Mouse (Mus musculus): ENCODE measurements around the gene Creb5. TPM values are rescaled to one million over a fixed set of nuclear protein-coding genes. Genes with fewer than 3 reads are reported as not detected.
"Not testable (repeated sequence)": the region's sequence is repeated elsewhere in the genome, so short reads cannot be mapped to it uniquely, and the experiment has no call there.

The Creb5 gene
- total RNA-seq, 2 experiments from 2014 or later = 0.84 TPM; not detected in 1

GRCm38 (mm10) chr6:53402551-53402950 lies 115.5 kb downstream of the Creb5 start:
- not testable (repeated sequence) for ATAC-seq (replicated peaks; ENCODE audit: low FRiP score, poor library complexity, severe bottlenecking)

GRCm38 (mm10) chr6:53409183-53409582 lies 122.1 kb downstream of the Creb5 start:
- no peak for ATAC-seq (replicated peaks; ENCODE audit: low FRiP score, poor library complexity, severe bottlenecking)

GRCm38 (mm10) chr6:53421345-53421744 lies 134.3 kb downstream of the Creb5 start:
- ATAC-seq (replicated peaks; ENCODE audit: low FRiP score, poor library complexity, severe bottlenecking) = no peak

GRCm38 (mm10) chr6:53429368-53429767 lies 142.3 kb downstream of the Creb5 start:
- no peak for ATAC-seq (replicated peaks; ENCODE audit: low FRiP score, poor library complexity, severe bottlenecking)

- ATAC-seq (replicated peaks; ENCODE audit: low FRiP score, poor library complexity, severe bottlenecking) = no peak
Observed at GRCm38 (mm10) chr6:53429891-53430290, 142.8 kb downstream of the Creb5 start.

GRCm38 (mm10) chr6:53445862-53446460 lies 158.9 kb downstream of the Creb5 start:
- no peak for ATAC-seq (replicated peaks; ENCODE audit: low FRiP score, poor library complexity, severe bottlenecking)

- no peak for ATAC-seq (replicated peaks; ENCODE audit: low FRiP score, poor library complexity, severe bottlenecking)
Observed at GRCm38 (mm10) chr6:53447479-53447878, 160.4 kb downstream of the Creb5 start.

GRCm38 (mm10) chr6:53448317-53448870 lies 161.3 kb downstream of the Creb5 start:
- no peak for ATAC-seq (replicated peaks; ENCODE audit: low FRiP score, poor library complexity, severe bottlenecking)

- ATAC-seq (replicated peaks; ENCODE audit: low FRiP score, poor library complexity, severe bottlenecking) = no peak
Observed at GRCm38 (mm10) chr6:53449437-53450173, 162.5 kb downstream of the Creb5 start.

GRCm38 (mm10) chr6:53450494-53450893 lies 163.4 kb downstream of the Creb5 start:
- ATAC-seq (replicated peaks; ENCODE audit: low FRiP score, poor library complexity, severe bottlenecking) = no peak

GRCm38 (mm10) chr6:53452240-53452639 lies 165.2 kb downstream of the Creb5 start:
- no peak for ATAC-seq (replicated peaks; ENCODE audit: low FRiP score, poor library complexity, severe bottlenecking)

GRCm38 (mm10) chr6:53455442-53455841 lies 168.4 kb downstream of the Creb5 start:
- ATAC-seq (replicated peaks; ENCODE audit: low FRiP score, poor library complexity, severe bottlenecking) = no peak

GRCm38 (mm10) chr6:53456111-53456510 lies 169.0 kb downstream of the Creb5 start:
- no peak for ATAC-seq (replicated peaks; ENCODE audit: low FRiP score, poor library complexity, severe bottlenecking)

GRCm38 (mm10) chr6:53459995-53460747 lies 173.1 kb downstream of the Creb5 start:
- ATAC-seq (replicated peaks; ENCODE audit: low FRiP score, poor library complexity, severe bottlenecking) = no peak

GRCm38 (mm10) chr6:53461056-53461455 lies 174.0 kb downstream of the Creb5 start:
- no peak for ATAC-seq (replicated peaks; ENCODE audit: low FRiP score, poor library complexity, severe bottlenecking)

GRCm38 (mm10) chr6:53461775-53462770 lies 175.0 kb downstream of the Creb5 start:
- ATAC-seq (replicated peaks; ENCODE audit: low FRiP score, poor library complexity, severe bottlenecking) = no peak

GRCm38 (mm10) chr6:53462802-53463201 lies 175.7 kb downstream of the Creb5 start:
- no peak for ATAC-seq (replicated peaks; ENCODE audit: low FRiP score, poor library complexity, severe bottlenecking)

- ATAC-seq (replicated peaks; ENCODE audit: low FRiP score, poor library complexity, severe bottlenecking) = no peak
Observed at GRCm38 (mm10) chr6:53463261-53463813, 176.3 kb downstream of the Creb5 start.

GRCm38 (mm10) chr6:53469204-53469603 lies 182.1 kb downstream of the Creb5 start:
- no peak for ATAC-seq (replicated peaks; ENCODE audit: low FRiP score, poor library complexity, severe bottlenecking)
